Mouse (Mus musculus) urinary bladder, postnatal 25 days (tissue): ENCODE measurements around the gene D3Ertd254e.
"Not testable (repeated sequence)": the region's sequence is repeated elsewhere in the genome, so short reads cannot be mapped to it uniquely, and the experiment has no call there.

Experiments
- DNase-seq: peaks from one replicate; pipeline ENCODE4 v3.0.0; 2022; ENCODE audit warnings: low spot score

Gene D3Ertd254e

DNA sequence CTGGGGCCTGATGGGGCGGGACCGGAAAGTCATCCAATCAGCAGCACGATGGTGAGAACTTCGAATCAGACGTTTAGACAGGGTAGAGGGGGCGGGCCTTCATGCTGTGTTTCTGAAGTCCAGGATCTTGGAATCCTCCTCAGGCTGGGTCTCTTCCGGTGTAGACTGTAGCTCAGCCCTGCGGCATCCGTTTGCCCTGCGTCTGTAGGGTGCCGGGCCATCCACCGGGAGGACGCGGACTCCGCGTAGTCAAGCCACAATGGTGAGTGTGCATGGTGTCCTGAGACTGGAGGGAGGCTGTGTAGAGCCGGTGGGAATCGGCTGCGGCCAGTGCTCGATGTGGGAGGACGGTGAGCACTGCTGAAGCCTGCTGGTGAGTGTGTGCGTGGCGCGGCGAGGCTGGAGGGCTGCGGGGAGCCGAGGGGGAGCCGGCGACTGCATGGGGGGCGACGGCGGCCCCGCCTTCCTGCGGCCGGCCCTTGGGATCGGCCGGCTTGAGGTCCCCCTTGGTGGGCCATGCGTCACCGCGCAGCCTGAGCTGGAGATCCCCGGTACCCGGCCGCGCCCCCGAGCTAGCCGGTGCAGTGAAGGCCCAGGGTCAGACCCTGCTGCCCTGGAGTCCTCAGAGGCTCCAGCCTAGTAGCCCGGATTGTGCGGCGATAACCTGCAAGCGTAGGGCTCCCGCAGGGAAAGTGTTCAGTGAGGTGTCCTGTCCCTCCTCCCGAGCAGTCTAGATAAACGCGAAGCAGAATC lies at the start of gene D3Ertd254e:
Gene D3Ertd254e (plus strand): TSS at position 84 of the 753 bp plus-strand sequence.
- peak; percentile 67 for DNase-seq

- DNase-seq: no peak
These were observed 34.7 kb upstream of the D3Ertd254e start for GRCm38 (mm10) chr3:36116076-36116475.

DNA sequence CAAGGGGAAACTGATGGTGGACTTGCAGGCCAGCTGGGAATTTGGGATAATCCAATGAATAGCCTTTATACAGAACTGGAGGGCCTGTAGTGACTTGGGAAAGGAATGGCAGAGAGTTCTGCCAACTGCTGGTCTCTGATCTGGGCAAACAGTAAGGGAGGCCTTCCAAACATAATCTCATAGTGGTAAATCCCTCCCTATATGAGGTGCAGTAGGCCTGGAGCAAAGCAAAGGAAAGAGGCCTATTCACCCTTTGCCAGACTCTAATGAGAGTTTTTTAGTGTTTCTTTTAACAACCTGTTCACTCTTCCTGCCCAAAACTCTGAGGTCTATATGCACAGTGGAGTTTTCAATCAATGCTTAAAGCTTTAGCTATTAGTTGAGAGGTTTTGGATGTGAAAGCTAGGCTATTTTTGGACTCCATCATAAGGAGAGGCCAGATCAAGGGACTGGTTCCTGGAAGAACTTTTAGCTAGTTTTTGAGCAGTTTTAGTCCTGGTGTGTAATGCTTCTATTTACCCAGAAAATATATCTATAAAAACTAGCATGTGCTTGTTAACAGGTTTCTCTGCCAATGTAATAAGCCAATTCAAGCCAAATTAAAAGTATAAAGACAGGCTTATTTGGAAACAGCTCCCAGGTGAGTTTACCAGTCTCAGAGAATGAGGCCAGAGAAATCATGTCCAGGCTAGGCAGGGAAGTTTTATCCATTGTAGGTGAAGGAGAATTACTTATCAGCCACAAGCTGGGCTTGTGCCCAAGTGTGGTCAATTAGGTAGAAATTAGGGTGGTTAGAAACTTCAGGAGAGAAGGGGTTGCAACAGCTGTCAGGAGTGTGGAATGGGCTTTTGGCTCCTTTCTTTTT lies 30.9 kb upstream of the D3Ertd254e start:
- DNase-seq: no peak

DNA sequence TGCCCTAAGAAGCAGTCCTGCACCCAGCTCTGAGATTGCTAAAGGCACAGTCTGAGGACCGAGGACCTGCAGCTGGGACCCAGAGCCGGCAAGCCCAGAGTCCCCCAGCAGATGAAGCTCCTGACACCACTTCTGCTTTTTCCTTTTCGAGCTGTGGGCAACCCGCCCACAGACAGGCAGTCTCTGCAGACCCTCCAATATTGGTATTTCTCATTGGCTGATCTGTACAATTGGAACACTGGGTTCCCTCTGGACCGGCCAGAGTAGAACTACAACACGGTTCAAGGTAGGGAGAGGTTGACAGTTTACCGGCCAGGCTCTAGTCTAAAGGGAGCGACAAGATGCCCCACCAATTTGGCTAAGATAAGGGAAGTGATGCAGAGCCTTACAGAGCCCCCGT lies 24.6 kb upstream of the D3Ertd254e start:
- not testable (repeated sequence) for DNase-seq

DNA sequence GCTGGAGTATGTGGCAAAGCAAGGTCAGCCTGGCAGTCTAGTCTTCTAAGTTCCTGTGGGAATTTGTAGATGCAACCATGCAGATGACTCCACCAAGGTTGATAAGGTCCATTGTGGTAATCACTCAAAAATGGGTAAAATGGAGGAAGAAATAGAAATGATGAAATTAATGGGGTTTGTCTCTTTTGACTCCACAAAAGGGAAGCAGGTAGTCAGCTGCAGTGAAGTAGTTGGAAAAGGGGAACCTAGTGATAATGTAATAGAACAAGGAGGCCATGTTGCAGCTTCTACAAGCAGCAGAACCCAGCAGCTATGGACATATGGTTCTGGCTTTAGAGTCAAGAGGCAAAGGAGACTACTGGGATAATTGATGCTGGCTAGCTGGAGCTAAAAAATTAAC lies 14.7 kb upstream of the D3Ertd254e start:
- DNase-seq: no peak

- no peak for DNase-seq
These were observed 13.3 kb upstream of the D3Ertd254e start for GRCm38 (mm10) chr3:36137560-36137959.

DNA sequence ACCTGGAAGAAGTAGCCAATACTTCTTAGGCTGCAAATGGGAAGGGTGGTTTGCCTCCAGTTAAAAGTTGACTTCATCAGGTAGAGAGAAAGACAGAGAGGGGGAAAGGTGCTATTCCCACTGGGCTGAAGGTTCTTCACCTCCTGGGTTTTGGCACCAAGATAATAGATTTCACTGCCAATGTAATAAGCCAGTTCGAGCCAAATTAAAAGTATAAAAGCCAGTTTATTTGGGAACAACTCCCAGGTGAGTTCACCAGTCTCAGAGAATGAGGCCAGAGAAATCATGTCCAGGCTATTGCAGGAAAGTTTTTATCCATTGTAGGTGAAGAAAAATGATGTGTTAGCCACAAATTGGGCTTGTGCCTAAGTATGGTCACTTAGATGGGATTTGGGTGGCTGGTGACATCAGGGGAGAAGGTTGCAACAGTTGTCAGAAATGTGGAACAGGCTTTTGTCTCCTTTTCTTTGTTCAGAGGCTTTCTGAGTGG lies 12.6 kb upstream of the D3Ertd254e start:
- no peak for DNase-seq

DNA sequence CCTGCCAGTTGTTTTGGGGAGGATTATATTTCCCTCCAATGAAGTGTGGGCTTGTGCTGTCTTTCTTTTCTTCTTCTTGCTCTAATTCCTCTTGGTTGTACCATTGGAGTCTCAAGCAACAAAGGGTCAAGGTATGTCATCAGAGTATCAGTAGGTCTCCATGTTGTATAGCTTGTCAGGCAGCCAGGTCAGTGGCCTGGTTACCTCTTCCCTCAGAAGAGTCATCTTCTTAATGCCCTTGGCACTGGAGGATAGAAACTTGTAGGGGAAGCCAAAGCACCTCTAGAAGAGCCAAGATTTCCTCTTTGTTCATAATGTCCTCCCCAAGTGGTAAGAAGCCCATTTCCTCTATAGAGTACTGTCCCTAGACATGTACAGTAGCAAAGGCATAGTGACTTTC lies 11.8 kb upstream of the D3Ertd254e start:
- DNase-seq: no peak

DNA sequence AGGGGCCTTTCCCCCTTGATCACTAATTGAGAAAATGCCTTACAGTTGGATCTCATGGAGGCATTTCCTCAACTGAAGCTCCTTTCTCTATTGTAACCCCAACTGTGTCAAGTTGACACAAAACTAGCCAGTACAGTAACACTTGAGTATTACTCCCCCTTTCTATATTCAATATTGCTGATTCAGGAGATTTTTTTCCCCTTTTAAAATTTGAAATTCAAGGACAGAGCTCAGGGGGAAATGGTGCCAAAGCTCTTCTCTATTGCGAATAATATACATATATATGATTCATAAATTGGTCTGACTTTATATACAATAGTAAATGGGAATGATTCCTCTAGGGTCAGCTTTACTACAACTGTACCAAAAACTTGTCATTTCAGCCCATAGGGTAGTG lies 282 bp upstream of the D3Ertd254e start:
- no peak for DNase-seq

DNA sequence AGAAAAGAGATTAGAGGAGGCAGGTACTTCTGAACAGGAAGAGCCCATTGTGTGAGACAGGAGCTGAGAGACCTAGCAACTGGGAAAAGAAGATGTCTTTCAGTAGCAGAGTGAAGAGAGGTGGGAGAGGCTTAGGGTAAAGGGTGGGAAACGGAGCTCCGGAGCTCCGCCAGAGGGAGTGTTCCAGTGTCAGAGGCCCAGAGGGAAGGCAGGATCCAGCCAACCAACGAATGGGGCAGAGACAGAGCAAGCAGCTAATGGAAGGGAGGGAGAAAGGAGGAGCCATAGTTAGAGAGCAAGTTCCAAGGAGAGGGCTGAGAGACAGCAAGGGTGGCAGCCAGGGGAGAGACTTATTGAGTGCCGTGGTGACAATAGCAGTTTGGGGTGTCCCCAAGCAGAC lies 4.5 kb downstream of the D3Ertd254e start:
- DNase-seq: no peak

- DNase-seq: no peak
These were observed 19.9 kb downstream of the D3Ertd254e start for GRCm38 (mm10) chr3:36170670-36171210.

DNA sequence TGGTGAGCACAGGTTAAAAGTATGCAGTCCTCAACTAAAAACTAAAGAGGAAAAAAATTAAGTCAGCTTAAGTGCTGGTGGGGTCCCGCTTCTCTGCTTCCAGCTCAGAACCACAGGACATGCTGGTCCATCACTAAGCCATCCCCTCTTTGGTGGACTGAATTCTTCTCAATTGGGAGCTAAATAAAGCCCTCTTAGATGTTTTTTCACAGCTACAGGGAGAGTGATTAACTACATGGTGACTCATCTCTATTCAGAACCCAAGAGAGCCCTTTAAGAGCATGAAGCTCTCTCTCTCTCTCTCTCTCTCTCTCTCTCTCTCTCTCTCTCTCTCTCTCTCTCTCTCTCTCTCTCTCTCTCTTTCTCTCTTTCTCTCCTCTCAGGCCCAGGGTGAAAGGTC lies 20.5 kb downstream of the D3Ertd254e start:
- DNase-seq: no peak

- DNase-seq: no peak
These were observed 22.9 kb downstream of the D3Ertd254e start for GRCm38 (mm10) chr3:36173761-36174160.

DNA sequence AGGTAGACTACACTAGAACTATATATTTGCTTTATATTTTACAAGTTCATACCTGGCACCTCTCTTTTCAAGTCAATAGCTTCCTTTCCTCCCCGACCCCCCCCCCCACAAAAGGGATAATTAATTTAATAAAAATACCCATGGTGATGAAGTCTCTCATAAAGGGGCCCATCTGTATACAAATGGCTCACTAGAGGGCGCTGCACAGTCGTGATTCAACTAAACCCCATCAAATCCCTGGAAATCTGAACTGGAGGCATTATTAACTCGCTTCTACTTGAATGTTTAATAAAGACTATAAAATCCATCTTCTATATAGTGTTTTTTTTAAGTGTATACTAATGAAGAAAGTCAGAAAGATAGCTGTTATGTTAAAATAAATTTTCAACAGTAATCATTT lies 30.7 kb downstream of the D3Ertd254e start:
- DNase-seq: peak; percentile 44

- DNase-seq: no peak
These were observed 35.7 kb downstream of the D3Ertd254e start for GRCm38 (mm10) chr3:36186510-36186909.

GRCm38 (mm10) chr3:36189243-36189642 lies 38.4 kb downstream of the D3Ertd254e start:
- no peak for DNase-seq

DNA sequence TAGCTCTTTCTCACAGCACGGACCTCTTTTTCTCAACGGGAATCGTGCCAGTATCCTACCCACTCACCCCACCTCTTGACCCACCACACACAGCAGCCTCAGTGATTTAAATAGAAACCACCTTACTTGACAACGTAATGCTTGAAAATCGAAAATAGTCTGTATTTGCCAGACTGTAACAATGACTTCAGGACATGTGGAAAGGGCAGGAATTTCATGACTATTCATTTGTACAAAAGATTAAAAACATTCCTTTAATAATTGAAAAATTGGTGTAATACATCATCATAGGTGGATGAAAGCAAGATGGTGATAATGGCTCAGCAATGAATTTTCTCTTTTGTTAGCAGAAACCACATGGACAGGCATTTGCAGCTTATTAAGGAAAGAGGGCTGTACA lies 50.3 kb downstream of the D3Ertd254e start:
- DNase-seq: no peak

DNA sequence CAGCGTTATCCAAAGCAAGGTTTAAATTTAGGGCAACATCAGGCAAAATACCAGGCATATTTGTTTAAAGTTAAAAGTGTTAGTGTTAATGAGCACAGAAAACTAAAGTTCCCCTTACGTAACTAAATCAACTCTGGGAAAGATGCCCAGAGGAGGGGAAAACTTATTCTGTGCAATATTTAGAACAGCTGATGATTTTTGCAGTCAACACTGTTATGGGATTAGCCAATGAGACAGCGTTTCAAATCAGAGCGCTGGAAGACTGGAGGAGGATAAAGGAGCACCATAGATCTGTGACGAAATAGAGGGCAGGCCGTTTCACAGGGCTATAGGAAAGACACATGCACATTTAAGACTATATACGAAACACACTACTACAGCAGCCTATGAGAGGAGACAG lies 52.1 kb downstream of the D3Ertd254e start:
- DNase-seq: no peak

- no peak for DNase-seq
These were observed 56.9 kb downstream of the D3Ertd254e start for GRCm38 (mm10) chr3:36207520-36208264.

DNA sequence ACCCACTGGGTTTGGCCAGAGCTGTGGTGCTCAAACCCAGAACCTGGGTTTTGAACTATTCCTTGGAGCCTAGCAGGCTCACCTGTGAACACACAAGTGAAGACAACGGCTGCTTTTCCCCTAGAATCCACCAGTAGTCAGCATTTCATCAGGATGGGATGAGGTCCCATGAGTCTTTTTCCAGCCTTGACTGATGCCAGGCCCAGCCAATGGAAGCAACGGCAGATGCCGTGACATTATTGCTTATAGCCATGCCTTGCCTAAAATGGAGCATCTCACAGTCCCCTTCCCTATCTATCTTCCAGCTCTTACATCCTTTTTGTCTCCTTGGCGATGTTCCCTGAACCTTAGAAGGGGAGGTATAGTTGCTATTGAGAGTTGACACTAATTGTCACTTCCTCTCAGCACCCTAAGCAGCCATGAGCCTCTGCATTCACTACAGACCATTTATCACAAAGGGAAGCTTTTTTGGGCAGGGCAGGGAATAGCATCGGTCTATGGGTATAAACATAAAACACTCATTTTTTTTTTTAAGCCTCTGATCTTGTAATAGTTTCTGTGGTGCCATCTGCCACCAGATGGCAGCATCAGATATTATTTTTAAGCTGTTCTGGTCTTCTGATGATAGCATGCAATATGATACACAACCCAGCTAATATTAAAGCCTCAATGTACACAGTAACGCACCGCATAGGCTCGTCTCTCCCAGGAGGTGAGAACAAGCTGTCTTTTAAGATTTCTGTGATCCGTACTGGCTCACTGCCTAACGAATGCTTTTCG lies 59.1 kb downstream of the D3Ertd254e start:
- DNase-seq: peak; percentile 23

- DNase-seq: no peak
These were observed 60.1 kb downstream of the D3Ertd254e start for GRCm38 (mm10) chr3:36210939-36211338.
